Mouse (Mus musculus): Measurements from ENCODE around the gene Dchs1. TPM values are rescaled to one million over a fixed set of nuclear protein-coding genes. Genes with fewer than 3 reads are reported as not detected.

The Dchs1 gene
- 1.2 TPM in 2 replicates for polyA plus RNA-seq (2021; fragmentation: Nextera tagmentation)
- long read RNA-seq, experiment 1, partial matches to known transcripts, result 0 of 4 reads
- long read RNA-seq, experiment 1, other reads (novel, unspliced or antisense), result 4 of 4 reads
- long read RNA-seq, experiment 2, partial matches to known transcripts, result 1 of 9 reads
- long read RNA-seq, experiment 2, other reads (novel, unspliced or antisense), result 8 of 9 reads

DNA sequence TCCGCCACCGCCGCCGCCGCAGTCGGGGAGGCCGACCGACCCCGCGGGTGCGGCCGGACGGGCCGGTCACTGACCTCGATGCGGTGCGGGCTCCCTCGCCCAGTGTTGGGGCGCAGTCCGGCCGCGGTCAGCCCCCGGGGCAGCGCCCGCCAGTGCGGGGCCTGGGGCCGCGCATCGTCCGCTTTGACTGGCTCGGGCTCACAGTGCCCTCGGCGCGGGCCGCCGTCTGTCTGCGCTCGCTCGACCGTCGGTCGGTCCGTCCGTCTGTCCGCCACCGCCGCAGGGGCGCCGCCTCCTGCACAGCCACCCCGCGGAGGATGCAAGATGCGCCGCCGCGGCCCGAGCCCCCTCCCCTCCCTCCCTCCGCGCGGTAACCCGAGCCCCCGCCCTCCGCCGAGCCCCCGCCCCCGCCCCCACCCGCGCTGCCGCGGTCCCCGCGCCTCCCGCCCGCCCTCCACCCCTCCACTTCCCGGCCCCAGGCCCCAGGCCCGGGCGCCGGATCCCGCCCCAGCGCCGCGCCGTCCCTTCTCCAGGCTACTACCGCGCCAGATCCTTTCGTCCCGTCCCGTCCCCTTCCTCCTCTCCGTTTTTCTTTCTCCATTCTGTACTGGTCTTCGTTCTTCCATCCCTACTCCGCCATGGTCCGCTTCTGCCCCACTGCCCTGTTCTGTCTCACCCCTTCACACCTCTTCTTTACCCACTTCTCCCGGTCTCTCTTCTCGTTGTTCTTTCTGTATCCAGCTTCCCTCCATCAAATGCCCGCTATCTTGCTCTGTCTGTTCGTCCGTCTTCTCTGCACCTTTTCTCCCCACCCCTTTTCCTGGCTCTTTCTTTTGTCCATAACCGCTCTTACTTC is at the start of gene Dchs1:
TSS of gene Dchs1 (minus strand) at position 370 of the 856 bp plus-strand sequence.

GRCm38 (mm10) chr7:105810877-105811489 is 23.5 kb upstream of the Dchs1 start, which contains the start of gene Mrpl17:
TSS of gene Mrpl17 (minus strand) at chr7:105811099.

DNA sequence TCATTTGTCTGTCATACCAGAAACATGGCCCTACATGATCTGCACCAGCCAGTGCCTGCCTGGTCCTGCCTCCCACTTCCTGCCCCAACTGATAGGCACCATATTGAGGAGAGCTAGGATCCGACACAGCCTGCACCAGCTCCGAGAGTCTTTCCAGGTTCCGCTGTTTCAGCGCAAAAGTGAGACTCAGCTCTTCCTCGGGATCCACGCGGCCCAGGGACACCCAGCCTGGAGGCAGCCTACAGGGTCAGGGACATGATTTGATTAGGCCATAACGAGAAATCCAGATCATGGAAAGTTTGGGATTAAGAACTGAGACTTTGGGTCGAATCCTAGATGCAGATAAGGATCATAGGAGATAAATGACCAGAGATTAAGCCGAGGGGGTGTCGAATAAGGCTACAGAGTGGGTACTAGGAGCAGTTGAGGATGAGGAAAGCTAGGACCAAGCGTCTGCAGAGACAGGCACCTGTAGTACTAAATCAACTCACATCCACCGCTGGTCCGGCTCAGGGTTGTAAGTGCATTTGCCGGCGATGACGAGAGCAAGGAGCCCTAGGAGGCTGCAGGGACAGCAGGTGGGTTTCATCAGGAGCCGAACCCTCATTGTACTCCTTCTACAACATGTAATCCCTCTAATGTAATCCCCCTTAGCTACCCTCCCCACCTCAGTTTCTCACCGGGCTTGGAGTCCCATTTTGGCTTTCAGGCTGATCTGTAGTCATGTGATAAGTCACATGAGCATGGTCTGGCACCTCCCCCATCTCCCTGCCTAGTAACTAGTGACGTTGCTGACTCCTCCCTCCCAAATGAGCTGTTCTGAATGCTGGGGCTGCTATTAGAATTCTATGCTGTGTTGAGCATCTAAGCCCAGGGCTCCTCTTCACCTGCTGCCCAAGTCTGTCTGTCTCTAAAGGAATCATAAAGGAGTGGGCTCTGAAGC is 35.7 kb downstream of the Dchs1 start, which contains the start of gene Tpp1:
TSS of gene Tpp1 (minus strand) at position 745 of the 943 bp plus-strand sequence.

GRCm38 (mm10) chr7:105743926-105744590 is 43.4 kb downstream of the Dchs1 start, which contains the start of gene Taf10:
TSS of gene Taf10 (minus strand) at chr7:105744361.

GRCm38 (mm10) chr7:105736911-105737521 is 50.4 kb downstream of the Dchs1 start, which contains the start of gene Rrp8:
TSS of gene Rrp8 (minus strand) at chr7:105737385.

GRCm38 (mm10) chr7:105736264-105736901 is 51.1 kb downstream of the Dchs1 start, which contains the start of gene Ilk:
TSS of gene Ilk (plus strand) at chr7:105736592.

Other genes with a start within 250 kb of the Dchs1 start
- 93.9 and 95.7 TPM in 2 replicates for gene Smpd1, start 233.3 kb downstream of the Dchs1 start, polyA plus RNA-seq (2021; fragmentation: Nextera tagmentation)
- 408 and 453 TPM in 2 replicates for gene Apbb1, start 206.0 kb downstream of the Dchs1 start, polyA plus RNA-seq (2021; fragmentation: Nextera tagmentation)
- 0.72 and 0.77 TPM in 2 replicates for gene Hpx, start 187.5 kb downstream of the Dchs1 start, polyA plus RNA-seq (2021; fragmentation: Nextera tagmentation)
- gene Trim3, start 154.1 kb downstream of the Dchs1 start, polyA plus RNA-seq (2021; fragmentation: Nextera tagmentation), result 32.0 and 36.8 TPM in 2 replicates
- gene Timm10b, start 147.6 kb downstream of the Dchs1 start, polyA plus RNA-seq (2021; fragmentation: Nextera tagmentation), result 184 and 197 TPM in 2 replicates
- 41.3 and 47.5 TPM in 2 replicates for gene Arfip2, start 147.2 kb downstream of the Dchs1 start, polyA plus RNA-seq (2021; fragmentation: Nextera tagmentation)
- 12.7 and 32.7 TPM in 2 replicates for gene Gm45799, start 147.1 kb downstream of the Dchs1 start, polyA plus RNA-seq (2021; fragmentation: Nextera tagmentation)
- gene Dnhd1, start 136.8 kb downstream of the Dchs1 start, polyA plus RNA-seq (2021; fragmentation: Nextera tagmentation), result 0.01 and 0.04 TPM in 2 replicates
- 63.2 and 64.5 TPM in 2 replicates for gene Ilk, start 51.1 kb downstream of the Dchs1 start, polyA plus RNA-seq (2021; fragmentation: Nextera tagmentation)
- gene Rrp8, start 50.3 kb downstream of the Dchs1 start, polyA plus RNA-seq (2021; fragmentation: Nextera tagmentation), result 5.3 and 7.3 TPM in 2 replicates
- 11.2 and 13.6 TPM in 2 replicates for gene Taf10, start 43.3 kb downstream of the Dchs1 start, polyA plus RNA-seq (2021; fragmentation: Nextera tagmentation)
- 115 and 138 TPM in 2 replicates for gene Tpp1, start 35.4 kb downstream of the Dchs1 start, polyA plus RNA-seq (2021; fragmentation: Nextera tagmentation)
- 272 and 284 TPM in 2 replicates for gene Mrpl17, start 23.4 kb upstream of the Dchs1 start, polyA plus RNA-seq (2021; fragmentation: Nextera tagmentation)
- gene Gm4070, start 166.3 kb upstream of the Dchs1 start, polyA plus RNA-seq (2021; fragmentation: Nextera tagmentation), result 0.67 and 2.6 TPM in 2 replicates